Mouse (Mus musculus) embryonic facial prominence, embryonic 14.5 days (tissue): ENCODE measurements around the gene Btg1. TPM values are rescaled to one million over a fixed set of nuclear protein-coding genes. Genes with fewer than 3 reads are reported as not detected.

ENCODE experiments used
- ATAC-seq: fragments of 200-750 bp; cut with Nextera tagmentation; 2 replicates; pipeline ENCODE4 v1.8.0; 2017; ENCODE audit warnings: low read depth, moderate number of reproducible peaks, moderate TSS enrichment
- DNase-seq: peaks from one replicate; pipeline ENCODE4 v3.0.0-alpha.2; 2015; ENCODE audit warnings: low spot score
- H3K27ac ChIP-seq: fragments of 300-500 bp; sonication (generic); replicated peaks from 2 replicates; pipeline ENCODE4 v1.5.1; 2014; ENCODE audit warnings: low read depth, mild to moderate bottlenecking, low read length, moderate library complexity
- H3K27me3 ChIP-seq: fragments of 300-500 bp; sonication (generic); replicated peaks from 2 replicates; pipeline ENCODE4 v1.6.1; 2014; ENCODE audit warnings: low read length; ENCODE audit not compliant: control insufficient read depth, insufficient read depth
- H3K36me3 ChIP-seq: fragments of 300-500 bp; sonication (generic); 2 replicates; pipeline ENCODE4 v1.6.1; 2014; ENCODE audit warnings: low read length, mixed read lengths; ENCODE audit not compliant: control insufficient read depth, insufficient read depth
- H3K4me1 ChIP-seq: fragments of 300-500 bp; sonication (generic); 2 replicates; pipeline ENCODE4 v1.6.1; 2014; ENCODE audit warnings: antibody characterized with exemption, low read length; ENCODE audit not compliant: control insufficient read depth, insufficient read depth
- H3K4me2 ChIP-seq: fragments of 300-500 bp; sonication (generic); 2 replicates; pipeline ENCODE4 v1.6.1; 2014; ENCODE audit warnings: low read depth, mild to moderate bottlenecking, low read length, moderate library complexity, mixed read lengths
- H3K4me3 ChIP-seq: fragments of 300-500 bp; sonication (generic); 2 replicates; pipeline ENCODE4 v1.5.1; 2014; ENCODE audit warnings: low read depth, mild to moderate bottlenecking, low read length
- H3K9ac ChIP-seq: fragments of 300-500 bp; sonication (generic); 2 replicates; pipeline ENCODE4 v1.6.1; 2014; ENCODE audit warnings: low read depth, mild to moderate bottlenecking, low read length, moderate library complexity, mixed read lengths
- H3K9me3 ChIP-seq: fragments of 300-500 bp; sonication (generic); 2 replicates; pipeline ENCODE4 v1.6.1; 2016; ENCODE audit warnings: low read length; ENCODE audit not compliant: control insufficient read depth
- WGBS: fragments of 180-500 bp; shearing (Covaris S2); extraction: QIAGEN DNeasy Blood & Tissue Kit; methylation state at CpG from one replicate; pipeline ENCODE4 v1.1.7; 2014; 5-methylcytosine and 5-hydroxymethylcytosine counted together
- polyA plus RNA-seq: library from polyadenylated mRNA; unstranded; fragments of >200 nt; fragmentation: Nextera tagmentation; extraction: Ambion mirVana; gene quantifications from 2 replicates; pipeline ENCODE4 v1.2.1, GENCODE M21; 2014

The Btg1 gene
- polyA plus RNA-seq, 1 experiment from 2014 or later = 83.2 TPM

DNA sequence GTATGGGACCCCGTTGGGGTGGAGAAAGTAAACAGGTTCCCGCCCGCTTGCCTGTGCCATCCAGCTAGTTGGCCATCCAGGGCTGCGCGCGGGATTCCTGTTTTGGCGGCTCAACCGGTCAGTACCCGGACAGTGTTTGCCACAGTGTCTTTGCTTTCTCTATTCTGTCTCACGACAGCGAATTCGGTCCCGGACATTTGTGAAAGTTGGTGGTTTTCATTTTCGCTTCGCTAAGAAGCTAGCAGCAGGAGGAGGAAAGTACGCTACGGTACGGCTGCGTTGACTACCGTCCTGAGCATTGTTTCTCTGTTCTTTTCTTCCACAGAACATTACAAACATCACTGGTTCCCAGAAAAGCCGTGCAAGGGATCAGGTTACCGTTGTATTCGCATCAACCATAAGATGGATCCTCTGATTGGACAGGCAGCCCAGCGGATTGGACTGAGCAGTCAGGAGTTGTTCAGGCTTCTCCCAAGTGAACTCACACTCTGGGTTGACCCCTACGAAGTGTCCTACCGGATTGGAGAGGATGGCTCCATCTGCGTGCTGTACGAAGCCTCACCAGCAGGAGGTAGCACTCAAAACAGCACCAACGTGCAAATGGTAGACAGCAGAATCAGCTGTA, 1.3 kb downstream of the Btg1 start:
- H3K36me3 ChIP-seq = peaks cover 32% of the 10 kb centered on the region
- H3K4me3 ChIP-seq = peak overlapping the region; percentile 99
- peak overlapping the region; percentile 86 for H3K4me2 ChIP-seq
- H3K27ac ChIP-seq = peak overlapping the region; percentile 98
- H3K9ac ChIP-seq = peak overlapping the region; percentile 100
- peak; percentile 13 for ATAC-seq
- WGBS = under 1% methylated on average over 29 of the region's 29 CpGs
- H3K9me3 ChIP-seq = no peaks in the 10 kb centered on the region
- peaks cover 18% of the 10 kb centered on the region for H3K4me1 ChIP-seq
- peak; percentile 92 for DNase-seq
- H3K27me3 ChIP-seq = no peaks in the 10 kb centered on the region

DNA sequence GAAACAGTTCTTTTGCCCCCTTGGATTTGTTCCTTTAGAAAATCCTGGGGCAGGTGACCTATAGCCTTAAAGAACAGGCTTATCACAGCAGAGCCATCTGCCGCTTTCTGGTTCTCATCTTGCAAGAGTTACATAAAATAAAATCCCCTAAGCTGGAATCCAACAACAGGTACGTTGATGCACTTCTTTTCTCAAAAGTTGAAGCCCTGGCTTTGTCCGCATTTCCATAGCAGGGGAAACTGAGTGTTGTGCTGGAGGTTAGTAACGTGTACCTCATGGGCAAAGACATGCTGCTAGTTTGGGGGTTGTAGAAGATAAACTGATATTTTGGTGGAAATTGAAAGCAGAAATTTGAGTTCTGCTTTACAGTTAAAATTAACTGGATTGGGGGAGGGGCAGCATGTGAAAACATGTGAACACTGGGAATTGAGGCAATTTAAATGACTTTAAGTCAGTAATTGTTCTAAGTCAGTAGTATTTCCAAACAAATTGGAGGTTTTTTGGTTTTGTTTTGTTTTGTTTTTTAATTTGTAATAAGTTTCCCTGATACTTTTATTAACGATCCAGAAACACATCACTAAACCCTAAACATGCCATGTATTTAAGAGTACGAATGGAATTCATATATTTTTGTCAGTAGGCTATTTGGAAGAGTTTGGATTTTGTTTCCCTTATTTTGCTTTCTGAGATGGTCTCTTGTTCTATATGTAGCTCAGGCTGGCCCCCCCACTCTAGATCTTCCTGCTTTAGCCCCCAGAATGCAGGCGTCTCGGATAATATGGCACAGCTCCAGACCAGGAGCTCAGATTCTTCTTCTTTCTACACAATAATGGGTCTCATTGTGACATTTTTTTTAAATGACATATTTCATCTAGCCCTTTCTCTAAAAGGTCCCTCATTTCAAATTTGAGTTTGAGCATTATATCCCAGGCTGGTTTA, 3.4 kb downstream of the Btg1 start:
- no peak for DNase-seq

DNA sequence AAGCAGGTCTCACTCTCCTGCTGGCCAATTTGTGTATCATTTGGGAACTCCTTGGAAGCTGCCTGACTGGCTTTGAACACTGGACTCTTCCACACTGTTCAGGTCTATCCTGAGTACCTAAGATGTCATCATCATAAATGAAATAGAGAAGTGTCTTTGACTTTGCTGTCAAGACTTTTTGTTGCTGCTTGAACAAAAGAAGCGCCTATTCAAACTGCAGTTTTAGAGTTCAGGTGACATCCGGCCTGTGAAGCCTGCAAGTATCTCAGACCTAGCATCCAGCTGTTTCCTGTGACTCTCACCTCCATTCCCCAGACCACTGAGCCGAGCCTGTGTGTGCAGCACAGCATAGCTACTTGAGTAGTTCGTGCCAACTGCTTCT, 4.1 kb downstream of the Btg1 start:
- 32% methylated on average over 4 of the region's 4 CpGs for WGBS
- peak overlapping the region; percentile 86 for H3K4me2 ChIP-seq
- H3K4me3 ChIP-seq = peak overlapping the region; percentile 99
- H3K36me3 ChIP-seq = peaks cover 45% of the 10 kb centered on the region
- DNase-seq (peak; percentile 61), ATAC-seq (no peak)
- no peaks in the 10 kb centered on the region for H3K27me3 ChIP-seq
- H3K9ac ChIP-seq = peak overlapping the region; percentile 72
- H3K27ac ChIP-seq = peak overlapping the region; percentile 58; the same call in 1 of the 2 replicates
- H3K4me1 ChIP-seq = peaks cover 26% of the 10 kb centered on the region
- no peaks in the 10 kb centered on the region for H3K9me3 ChIP-seq

More for the DNA sequence above, 3.4 kb downstream of the Btg1 start:
- Histone ChIP-seq H3K4me2 (peak overlapping the region; percentile 86), H3K9ac (peak overlapping the region; percentile 72), H3K4me1 (peaks cover 22% of the 10 kb centered on the region), H3K9me3 (no peaks in the 10 kb centered on the region), H3K4me3 (peak overlapping the region; percentile 99), H3K36me3 (peaks cover 45% of the 10 kb centered on the region), H3K27me3 (no peaks in the 10 kb centered on the region), H3K27ac (peak overlapping the region; percentile 58)
- 31% methylated on average over 8 of the region's 8 CpGs for WGBS
- no peak for ATAC-seq

DNA sequence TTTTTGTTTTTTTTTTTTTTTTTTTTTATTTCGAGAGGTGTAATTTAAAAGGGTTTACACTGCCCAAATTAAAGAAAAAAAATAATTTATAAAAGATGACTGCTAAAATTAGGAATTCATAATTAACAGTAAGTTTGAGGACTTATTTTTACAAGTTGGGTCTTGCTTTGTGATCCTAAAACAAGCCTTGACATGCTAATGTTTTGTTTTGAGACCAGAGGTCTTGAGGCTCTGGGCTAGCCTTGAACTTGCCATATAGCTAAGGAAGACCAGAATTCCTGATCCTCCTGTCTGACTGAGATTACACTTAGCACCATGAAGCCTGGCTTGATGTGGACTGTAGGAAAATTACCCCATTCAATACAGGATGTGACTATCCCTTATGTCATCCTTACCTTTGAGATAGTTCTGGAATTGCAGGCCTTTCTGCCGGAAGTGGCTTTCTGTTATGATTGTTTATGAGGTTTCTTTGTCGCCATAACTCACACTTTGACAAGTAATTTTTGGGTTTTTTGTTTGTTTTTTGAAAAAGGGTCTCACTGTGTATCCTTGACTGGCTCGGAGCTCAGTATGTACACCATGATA, 4.6 kb downstream of the Btg1 start:
- Histone ChIP-seq H3K9me3 (no peaks in the 10 kb centered on the region), H3K36me3 (peaks cover 46% of the 10 kb centered on the region), H3K9ac (peak overlapping the region; percentile 72), H3K4me2 (peak overlapping the region; percentile 86), H3K27ac (0 out of 2 replicates have a peak overlapping the region, but pooled peaks have one; percentile 8), H3K4me3 (peak overlapping the region; percentile 99), H3K27me3 (no peaks in the 10 kb centered on the region), H3K4me1 (peaks cover 23% of the 10 kb centered on the region)
- DNase-seq (no peak), ATAC-seq (no peak)
- WGBS = 75% methylated on average over 4 of the region's 4 CpGs

DNA sequence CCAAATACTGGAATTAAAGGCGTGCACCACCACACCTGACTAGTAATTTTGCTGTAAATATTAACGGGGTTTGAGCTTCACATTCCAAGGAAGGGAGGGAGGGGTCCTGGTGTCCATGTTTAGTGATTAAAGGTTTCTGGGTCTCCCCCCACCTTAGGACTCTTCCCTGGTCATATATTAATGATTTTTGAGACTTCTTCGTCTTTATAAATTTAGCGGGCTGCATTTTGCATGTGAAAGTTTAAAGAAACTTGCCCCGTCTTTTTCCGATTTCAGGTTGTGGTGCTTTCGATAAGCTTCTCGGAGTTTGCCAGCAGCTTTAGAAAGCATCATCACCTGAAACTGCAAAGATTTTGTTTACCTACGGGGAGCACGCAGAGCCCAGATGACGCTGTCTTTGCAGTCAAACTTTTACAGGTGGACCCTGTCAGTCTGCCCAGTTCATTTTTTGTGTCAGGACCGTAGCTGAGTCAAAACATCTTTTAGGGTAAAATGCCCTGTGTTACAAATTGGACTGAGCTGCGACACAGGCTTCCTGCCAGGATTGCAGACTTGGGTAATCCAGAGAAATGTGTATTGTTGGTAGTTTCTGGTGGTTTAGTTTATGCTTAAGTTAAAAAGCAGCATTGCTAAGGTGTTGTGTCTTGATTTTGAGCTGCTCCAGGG, 5.3 kb downstream of the Btg1 start:
- Histone ChIP-seq H3K27me3 (no peaks in the 10 kb centered on the region), H3K4me2 (peak overlapping the region; percentile 86), H3K27ac (no peak overlapping the region), H3K4me1 (peaks cover 23% of the 10 kb centered on the region), H3K36me3 (peaks cover 52% of the 10 kb centered on the region), H3K4me3 (peak overlapping the region; percentile 99), H3K9ac (peak overlapping the region; percentile 53), H3K9me3 (no peaks in the 10 kb centered on the region)
- DNase-seq = no peak
- 64% methylated on average over 13 of the region's 13 CpGs for WGBS
- ATAC-seq = no peak

DNA sequence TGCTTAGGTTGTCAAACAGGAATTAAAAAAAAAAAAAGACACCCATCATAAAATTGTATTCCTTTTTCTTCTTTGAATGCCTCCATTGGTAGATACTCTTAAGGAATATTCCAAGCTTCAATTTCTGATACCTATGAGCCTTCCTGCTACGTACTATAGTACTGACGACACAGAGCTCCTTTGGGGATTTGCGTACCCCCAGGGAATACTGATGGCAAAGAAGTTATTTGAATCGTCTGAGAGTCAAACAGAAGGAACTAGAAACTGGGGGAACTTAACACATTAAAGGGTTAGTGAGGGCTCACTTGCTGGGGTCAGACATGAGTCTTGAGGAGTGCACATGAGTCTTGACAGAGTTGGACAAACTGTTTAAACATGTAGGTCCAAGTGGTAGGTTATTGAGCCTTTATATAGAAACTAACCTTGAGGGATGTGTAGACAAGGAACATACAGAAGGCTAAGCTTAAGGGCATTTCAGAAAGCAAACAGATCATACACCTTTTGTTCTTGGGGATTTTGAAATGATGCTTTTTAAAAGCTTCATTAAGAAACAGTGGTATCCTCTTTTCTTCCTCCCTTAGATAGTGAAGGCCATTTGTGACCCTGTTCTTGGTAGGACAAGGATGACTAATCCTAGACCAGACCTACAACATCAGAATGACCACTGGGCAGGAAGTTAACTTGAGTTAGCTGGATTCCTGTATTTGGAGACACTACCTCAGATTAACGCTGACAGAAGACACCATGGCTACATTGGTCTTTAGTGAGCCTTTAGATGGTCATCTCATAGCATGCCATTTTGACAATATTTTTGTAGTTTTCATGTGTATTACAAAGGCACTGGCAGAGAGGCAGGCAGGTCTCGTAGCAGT, 6.2 kb downstream of the Btg1 start:
- H3K4me2 ChIP-seq = peak overlapping the region; percentile 86
- 72% methylated on average over 6 of the region's 6 CpGs for WGBS
- H3K27me3 ChIP-seq = no peaks in the 10 kb centered on the region
- H3K9me3 ChIP-seq = no peaks in the 10 kb centered on the region
- DNase-seq (no peak), ATAC-seq (no peak)
- H3K36me3 ChIP-seq = peaks cover 55% of the 10 kb centered on the region
- peak overlapping the region; percentile 99 for H3K4me3 ChIP-seq
- H3K27ac ChIP-seq = no peak overlapping the region
- H3K4me1 ChIP-seq = peaks cover 23% of the 10 kb centered on the region
- H3K9ac ChIP-seq = no peak overlapping the region

DNA sequence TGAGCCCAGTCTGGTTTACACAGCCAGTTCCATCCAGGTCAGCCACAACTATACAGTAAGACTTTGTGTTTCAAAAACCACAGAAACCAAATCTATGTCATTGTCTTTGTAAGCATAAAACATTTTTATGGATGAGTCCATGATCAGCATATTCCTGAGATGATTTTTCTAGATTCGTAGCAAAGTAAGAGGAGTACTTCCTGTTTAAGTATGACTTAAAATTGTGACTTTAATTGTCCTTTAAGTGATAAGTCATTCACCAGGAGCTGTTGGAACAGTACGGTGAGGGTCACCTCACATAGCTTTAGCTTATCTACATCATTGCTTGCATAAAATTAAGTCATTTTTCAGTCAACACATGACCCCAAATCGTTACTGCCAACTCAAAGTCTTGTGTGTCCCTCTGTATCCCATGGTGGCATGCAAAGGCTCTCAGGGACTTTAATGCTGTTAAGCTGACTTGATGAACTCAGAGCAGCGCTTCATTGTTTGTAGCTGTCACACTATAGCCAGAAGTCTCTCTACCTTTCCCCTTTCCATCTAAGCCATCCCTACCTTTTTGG, 6.9 kb downstream of the Btg1 start:
- Histone ChIP-seq H3K9me3 (no peaks in the 10 kb centered on the region), H3K4me1 (peaks cover 23% of the 10 kb centered on the region), H3K9ac (no peak overlapping the region), H3K4me2 (peak overlapping the region; percentile 86), H3K27me3 (no peaks in the 10 kb centered on the region), H3K4me3 (no peak overlapping the region), H3K27ac (no peak overlapping the region), H3K36me3 (peaks cover 58% of the 10 kb centered on the region)
- ATAC-seq (no peak), DNase-seq (no peak)
- WGBS = 92% methylated on average over 4 of the region's 4 CpGs
